Mouse (Mus musculus) liver, embryonic 11.5 days (tissue): Measurements from ENCODE around the gene B430218F22Rik. TPM values are rescaled to one million over a fixed set of nuclear protein-coding genes. Genes with fewer than 3 reads are reported as not detected.

Experiments
- ATAC-seq: fragments of 200-750 bp; cut with Nextera tagmentation; replicated peaks from 2 replicates; pipeline ENCODE4 v1.8.0; 2017; ENCODE audit warnings: moderate number of reproducible peaks, mild to moderate bottlenecking, moderate TSS enrichment, moderate library complexity; ENCODE audit not compliant: low FRiP score
- DNase-seq: peaks from one replicate; pipeline ENCODE4 v3.0.0-alpha.2; 2017; ENCODE audit warnings: low spot score
- H3K27ac ChIP-seq: fragments of 300-500 bp; sonication (generic); 2 replicates; pipeline ENCODE4 v1.5.1; 2014; ENCODE audit warnings: mild to moderate bottlenecking, low read depth, low read length, control low read depth
- H3K27me3 ChIP-seq: fragments of 300-500 bp; sonication (generic); replicated peaks from 2 replicates; pipeline ENCODE4 v1.6.1; 2014; ENCODE audit warnings: low read length, mixed read lengths; ENCODE audit not compliant: control insufficient read depth, insufficient read depth
- H3K36me3 ChIP-seq: fragments of 300-500 bp; sonication (generic); 2 replicates; pipeline ENCODE4 v1.6.1; 2014; ENCODE audit warnings: mild to moderate bottlenecking, low read length, moderate library complexity, mixed read lengths; ENCODE audit not compliant: control insufficient read depth, insufficient read depth
- H3K4me1 ChIP-seq: fragments of 300-500 bp; sonication (generic); replicated peaks from 2 replicates; pipeline ENCODE4 v1.6.1; 2014; ENCODE audit warnings: low read length, mixed read lengths; ENCODE audit not compliant: control insufficient read depth, insufficient read depth
- H3K4me2 ChIP-seq: fragments of 300-500 bp; sonication (generic); 2 replicates; pipeline ENCODE4 v1.6.1; 2014; ENCODE audit warnings: mild to moderate bottlenecking, control low read depth, moderate library complexity
- H3K4me3 ChIP-seq: fragments of 300-500 bp; sonication (generic); 2 replicates; pipeline ENCODE4 v1.5.1; 2014; ENCODE audit warnings: low read depth, low read length, control low read depth
- H3K9ac ChIP-seq: fragments of 300-500 bp; sonication (generic); 2 replicates; pipeline ENCODE4 v1.6.1; 2014; ENCODE audit warnings: low read depth, low read length, control low read depth
- H3K9me3 ChIP-seq: fragments of 300-500 bp; sonication (generic); 2 replicates; pipeline ENCODE4 v1.6.1; 2016; ENCODE audit warnings: low read length, inconsistent platforms, mixed read lengths; ENCODE audit not compliant: control insufficient read depth
- WGBS: fragments of 180-500 bp; shearing (Covaris S2); extraction: QIAGEN DNeasy Blood & Tissue Kit; methylation state at CpG from one replicate; pipeline ENCODE4 v1.1.7; 2014; 5-methylcytosine and 5-hydroxymethylcytosine counted together
- polyA plus RNA-seq: library from polyadenylated mRNA; unstranded; fragments of >200 nt; fragmentation: Nextera tagmentation; extraction: Ambion mirVana; gene quantifications from 2 replicates; pipeline ENCODE4 v1.2.1, GENCODE M21; 2014

The B430218F22Rik gene
- 0.22 and 0.38 TPM in 2 replicates for polyA plus RNA-seq

DNA sequence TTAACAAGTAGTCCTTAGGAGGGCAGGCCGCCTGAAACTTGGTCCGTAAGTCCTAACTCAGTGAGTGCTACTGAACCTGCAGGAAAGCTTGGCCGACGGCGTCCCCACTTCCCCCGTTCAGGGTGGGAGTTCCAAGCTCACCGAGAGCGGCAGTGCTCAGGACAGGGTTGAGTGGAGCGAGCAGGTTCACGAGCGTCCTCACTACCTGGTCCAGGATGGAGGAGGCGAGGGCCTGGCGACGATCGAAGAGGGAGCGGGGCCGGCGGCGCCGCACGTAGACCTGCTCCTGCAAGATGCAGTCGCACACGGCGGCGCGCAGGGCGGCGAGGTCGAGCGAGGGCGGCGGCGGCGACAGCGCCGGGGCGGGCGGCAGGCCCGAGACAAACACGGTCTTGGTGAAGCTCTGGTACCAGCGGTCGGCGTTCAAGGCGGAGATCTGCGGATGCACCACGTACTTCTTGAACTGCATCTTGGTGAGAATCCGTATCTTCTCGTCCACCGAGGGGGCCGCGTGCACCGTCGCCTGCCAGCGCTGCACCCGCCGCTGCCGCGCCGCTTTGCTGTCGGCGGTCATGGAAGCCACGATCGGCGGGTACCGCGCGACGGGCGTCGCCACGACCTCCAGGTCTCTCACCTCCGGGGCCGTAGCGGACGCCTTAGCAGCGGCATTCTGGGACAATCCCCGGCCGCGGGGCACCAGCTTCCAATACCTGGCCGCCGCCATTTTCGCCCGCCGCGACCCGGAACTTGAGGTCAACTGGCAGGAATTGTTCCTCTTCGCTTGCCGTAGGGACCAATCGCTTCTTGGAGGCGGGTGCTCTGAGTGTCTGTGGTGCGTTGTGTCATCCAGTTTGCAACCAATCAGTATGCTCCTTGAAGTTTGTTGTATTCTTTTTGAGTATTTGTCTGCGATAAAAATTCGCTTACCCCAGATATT, at the start of gene B430218F22Rik, which contains the start of gene Mrps30:
B430218F22Rik (plus strand) TSS at position 120 of the 937 bp plus-strand sequence.
Mrps30 (minus strand) TSS at position 742 of the 937 bp plus-strand sequence.
- under 1% methylated on average over 92 of the region's 93 CpGs for WGBS
- H3K4me2 ChIP-seq, result peak within 1 kb of the TSS; percentile 75
- H3K9ac ChIP-seq, result peak within 1 kb of the TSS; percentile 86
- 0 out of 2 replicates have a peak, but pooled peaks cover 5% of the 10 kb centered on the region for H3K4me1 ChIP-seq
- peak; percentile 95 for ATAC-seq
- H3K4me3 ChIP-seq, result peak within 1 kb of the TSS; percentile 65
- DNase-seq, result peak; percentile 89
- no peaks in the 10 kb centered on the region for H3K9me3 ChIP-seq
- H3K27me3 ChIP-seq, result no peaks in the 10 kb centered on the region
- H3K36me3 ChIP-seq, result peaks cover 9% of the 10 kb centered on the region; the same call in 1 of the 2 replicates
- peak within 1 kb of the TSS; percentile 73 for H3K27ac ChIP-seq

GRCm38 (mm10) chr13:118350257-118350656, 36.2 kb upstream of the B430218F22Rik start:
- Histone ChIP-seq H3K27ac (no peak overlapping the region), H3K36me3 (no peaks in the 10 kb centered on the region), H3K9me3 (no peaks in the 10 kb centered on the region), H3K4me3 (no peak overlapping the region), H3K4me1 (no peaks in the 10 kb centered on the region), H3K27me3 (no peaks in the 10 kb centered on the region), H3K4me2 (no peak overlapping the region), H3K9ac (no peak overlapping the region)
- no peak for DNase-seq
- ATAC-seq, result no peak
- 24% methylated on average over 10 of the region's 10 CpGs for WGBS

GRCm38 (mm10) chr13:118350870-118351269, 35.6 kb upstream of the B430218F22Rik start:
- no peak for DNase-seq
- Histone ChIP-seq H3K9ac (no peak overlapping the region), H3K4me1 (no peaks in the 10 kb centered on the region), H3K9me3 (no peaks in the 10 kb centered on the region), H3K4me3 (no peak overlapping the region), H3K27me3 (no peaks in the 10 kb centered on the region), H3K27ac (no peak overlapping the region), H3K4me2 (no peak overlapping the region), H3K36me3 (no peaks in the 10 kb centered on the region)
- WGBS, result 90% methylated on average over 10 of the region's 10 CpGs
- ATAC-seq, result 0 out of 2 replicates have a peak, but pooled peaks have one; percentile 31

- H3K27ac ChIP-seq, result no peak overlapping the region
- H3K27me3 ChIP-seq, result no peaks in the 10 kb centered on the region
- DNase-seq (no peak), ATAC-seq (no peak)
- H3K4me3 ChIP-seq, result no peak overlapping the region
- H3K4me1 ChIP-seq, result no peaks in the 10 kb centered on the region
- H3K4me2 ChIP-seq, result no peak overlapping the region
- H3K36me3 ChIP-seq, result no peaks in the 10 kb centered on the region
- no peaks in the 10 kb centered on the region for H3K9me3 ChIP-seq
- 83% methylated on average over 6 of the region's 6 CpGs for WGBS
- no peak overlapping the region for H3K9ac ChIP-seq
Observed at GRCm38 (mm10) chr13:118363342-118363741, 23.1 kb upstream of the B430218F22Rik start.

DNA sequence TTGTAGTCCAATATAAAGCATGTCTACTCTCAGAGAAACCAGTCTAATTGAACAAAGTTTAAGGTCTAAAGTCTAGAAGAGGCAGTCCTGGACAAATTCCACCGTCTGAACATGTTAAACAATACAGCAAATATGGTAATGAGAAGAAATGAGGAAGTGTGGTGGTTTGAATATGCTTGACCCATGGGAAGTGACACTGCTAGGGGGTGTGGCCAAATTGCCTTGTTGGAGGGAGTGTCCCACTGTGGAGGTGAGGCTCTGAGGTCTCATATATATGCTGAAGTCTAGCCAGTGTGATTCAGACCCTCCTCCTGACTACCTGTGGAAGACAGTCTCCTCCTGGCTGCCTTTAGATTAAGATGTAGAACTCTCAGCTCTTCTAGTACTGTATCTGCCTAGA, 20.7 kb upstream of the B430218F22Rik start:
- H3K4me2 ChIP-seq, result no peak overlapping the region
- 46% methylated on average over 1 of the region's 1 CpGs for WGBS

GRCm38 (mm10) chr13:118372871-118373270, 13.6 kb upstream of the B430218F22Rik start:
- 71% methylated on average over 4 of the region's 4 CpGs for WGBS
- H3K4me1 ChIP-seq, result no peaks in the 10 kb centered on the region
- H3K4me3 ChIP-seq, result no peak overlapping the region
- DNase-seq, result no peak
- H3K9me3 ChIP-seq, result no peaks in the 10 kb centered on the region
- no peaks in the 10 kb centered on the region for H3K27me3 ChIP-seq
- H3K27ac ChIP-seq, result no peak overlapping the region
- no peak overlapping the region for H3K9ac ChIP-seq
- H3K36me3 ChIP-seq, result no peaks in the 10 kb centered on the region; the same call in 1 of the 2 replicates
- no peak overlapping the region for H3K4me2 ChIP-seq
- ATAC-seq, result no peak

More for the DNA sequence above, 20.7 kb upstream of the B430218F22Rik start:
- H3K4me3 ChIP-seq, result no peak overlapping the region
- H3K9me3 ChIP-seq, result no peaks in the 10 kb centered on the region
- H3K27me3 ChIP-seq, result no peaks in the 10 kb centered on the region
- no peak overlapping the region for H3K27ac ChIP-seq
- DNase-seq (no peak), ATAC-seq (no peak)
- no peak overlapping the region for H3K9ac ChIP-seq
- no peaks in the 10 kb centered on the region for H3K4me1 ChIP-seq
- no peaks in the 10 kb centered on the region for H3K36me3 ChIP-seq

GRCm38 (mm10) chr13:118379155-118379554, 7.3 kb upstream of the B430218F22Rik start:
- no peak overlapping the region for H3K9ac ChIP-seq
- no peaks in the 10 kb centered on the region for H3K9me3 ChIP-seq
- peaks cover 10% of the 10 kb centered on the region for H3K36me3 ChIP-seq
- DNase-seq (no peak), ATAC-seq (no peak)
- no peak overlapping the region for H3K4me3 ChIP-seq
- H3K27me3 ChIP-seq, result no peaks in the 10 kb centered on the region
- H3K4me1 ChIP-seq, result no peaks in the 10 kb centered on the region
- H3K4me2 ChIP-seq, result no peak overlapping the region
- H3K27ac ChIP-seq, result no peak overlapping the region
- WGBS, result 81% methylated on average over 1 of the region's 1 CpGs

GRCm38 (mm10) chr13:118380381-118380780, 6.0 kb upstream of the B430218F22Rik start:
- H3K4me3 ChIP-seq, result no peak overlapping the region
- no peak overlapping the region for H3K9ac ChIP-seq
- H3K9me3 ChIP-seq, result no peaks in the 10 kb centered on the region
- H3K27ac ChIP-seq, result no peak overlapping the region
- H3K4me2 ChIP-seq, result no peak overlapping the region
- 79% methylated on average over 10 of the region's 10 CpGs for WGBS
- no peaks in the 10 kb centered on the region for H3K27me3 ChIP-seq
- DNase-seq (no peak), ATAC-seq (no peak)
- no peaks in the 10 kb centered on the region for H3K4me1 ChIP-seq
- H3K36me3 ChIP-seq, result peaks cover 12% of the 10 kb centered on the region
